Mouse (Mus musculus): ENCODE data around the gene Ift88.

GRCm38 (mm10) chr14:57565626-57566025 lies 141.8 kb downstream of the Ift88 start:
- no peak for TF ChIP-seq POLR2A (IDR thresholded peaks at IDR 0.05; ENCODE audit: borderline replicate concordance, low read depth, low read length)
- no peak for TF ChIP-seq CTCF (IDR thresholded peaks at IDR 0.05; ENCODE audit: low read depth, low read length)
